8 mouse cellular contexts compared by ENCODE assay signal in genomic region chr10:62216595-62216994, GRCm38 (mm10). TPM values are rescaled to one million over a fixed set of nuclear protein-coding genes. Genes with fewer than 3 reads are reported as not detected.
DNase-seq lines count a peak whose midpoint lies in the region; ATAC-seq and TF ChIP-seq lines count a peak whose summit lies in the region.
"Had no signal": no experiment of that assay in that cellular context is flagged by ENCODE, and none has a peak within 500 bp of the region (broad histone marks: within the 10 kb centered on the region; RNA-seq: fewer than 3 reads in every experiment).

No protein-coding gene starts in this region.

- H3K9me3 ChIP-seq in MEL (replicated peaks; ENCODE audit: insufficient read depth, low read length): no peaks in the 10 kb centered on the region
- no peaks in the 10 kb centered on the region for H3K9me3 ChIP-seq in midbrain, embryonic 16.5 days (replicated peaks; ENCODE audit: control insufficient read depth, low read length, poor library complexity, severe bottlenecking)

- peak; percentile 53; the same call in 1 of the 2 replicates for ATAC-seq in erythroid progenitor cell, adult 5-6 weeks (replicated peaks; ENCODE audit: low FRiP score, poor library complexity, severe bottlenecking)
- no peak for ATAC-seq in midbrain, embryonic 16.5 days

- WGBS in midbrain, embryonic 16.5 days: 41% methylated on average over 5 of the region's 5 CpGs

- H3K27me3 ChIP-seq in MEL (ENCODE audit: control insufficient read depth in 1 of 2, insufficient read depth in 2 of 2, low read length in 2 of 2): no peaks in the 10 kb centered on the region
- H3K27me3 ChIP-seq in midbrain, embryonic 16.5 days (ENCODE audit: control insufficient read depth, insufficient read depth, low read depth, low read length): no peaks in the 10 kb centered on the region

- TF ChIP-seq RAD21 in MEL (IDR thresholded peaks at IDR 0.05; ENCODE audit: low read depth, low read length): no peak

- peak overlapping the region; percentile 100 for H3K27ac ChIP-seq in MEL (ENCODE audit: control insufficient read depth, low read depth, low read length)
- H3K27ac ChIP-seq in midbrain, embryonic 16.5 days (ENCODE audit: low read length): peak overlapping the region; percentile 56; the same call in 1 of the 2 replicates
- H3K27ac ChIP-seq: macrophage had no signal

- peaks cover 1% of the 10 kb centered on the region; the same call in 1 of the 2 replicates for H3K79me2 ChIP-seq in MEL (ENCODE audit: control insufficient read depth, insufficient read depth, low read length, poor library complexity)

- H3K4me2 ChIP-seq in midbrain, embryonic 16.5 days (ENCODE audit: low read length): no peak overlapping the region

- H3K4me3 ChIP-seq in MEL (ENCODE audit: control insufficient read depth in 1 of 2, insufficient read depth in 1 of 2, low read depth in 2 of 2, low read length in 2 of 2): peak overlapping the region in 1 of 2 experiments; percentile 62; a peak in 1 of 4 replicates
- H3K4me3 ChIP-seq in midbrain, embryonic 16.5 days (ENCODE audit: low read depth, low read length): no peak overlapping the region

- TF ChIP-seq CTCF in MEL (IDR thresholded peaks at IDR 0.05 in 2 of 3, conservative IDR thresholded peaks at IDR 0.05 in 1 of 3; ENCODE audit: control insufficient read depth in 1 of 3, insufficient read depth in 1 of 3, low read depth in 2 of 3, low read length in 3 of 3, poor library complexity in 1 of 3, severe bottlenecking in 1 of 3): no peak

- TF ChIP-seq POLR2A in MEL (IDR thresholded peaks at IDR 0.05; ENCODE audit: control insufficient read depth in 1 of 2, insufficient read depth in 1 of 2, low read depth in 1 of 2, low read length in 2 of 2, poor library complexity in 1 of 2): no peak

- peaks cover 0 to 21% of the 10 kb centered on the region in 2 experiments; a peak in 2 of 4 replicates for H3K36me3 ChIP-seq in MEL (ENCODE audit: control insufficient read depth in 1 of 2, insufficient read depth in 2 of 2, low read length in 2 of 2)
- no peaks in the 10 kb centered on the region for H3K36me3 ChIP-seq in midbrain, embryonic 16.5 days (ENCODE audit: control insufficient read depth, insufficient read depth, low read length)

- H3K9ac ChIP-seq in MEL (ENCODE audit: control insufficient read depth, low read depth, low read length, poor library complexity, severe bottlenecking): peak overlapping the region; percentile 83
- H3K9ac ChIP-seq in midbrain, embryonic 16.5 days (ENCODE audit: low read depth, low read length): no peak overlapping the region

- peak; percentile 74 for DNase-seq in MEL (ENCODE audit: low read depth, low spot score)
- DNase-seq in Muller cell, postnatal 12 days (ENCODE audit: inconsistent ontology term): peak; percentile 81
- peak; percentile 68 for DNase-seq in kidney, postnatal 10 days
- no peak for DNase-seq in gastrocnemius, postnatal 14 days
- DNase-seq in urinary bladder, postnatal 36 days (ENCODE audit: low spot score in 2 of 2): no peak

- peaks cover 8 to 49% of the 10 kb centered on the region in 2 experiments for H3K4me1 ChIP-seq in MEL (ENCODE audit: control insufficient read depth in 1 of 2, insufficient read depth in 2 of 2, low read length in 2 of 2)
- no peaks in the 10 kb centered on the region for H3K4me1 ChIP-seq in midbrain, embryonic 16.5 days (ENCODE audit: control insufficient read depth, insufficient read depth, low read length)

- peak; percentile 80 to 89 for TF ChIP-seq EP300 in MEL (IDR thresholded peaks at IDR 0.05; ENCODE audit: low read depth in 1 of 2, low read length in 2 of 2)

- intact Hi-C loops in gastrocnemius, postnatal 14 days (cut with DNase I; ENCODE audit: low total_unique reads): no loop called here

TF ChIP-seq in MEL, 35 proteins besides CTCF, POLR2A, EP300 and RAD21:
- TF ChIP-seq ZC3H11A (IDR thresholded peaks at IDR 0.05; ENCODE audit: low read depth, low read length): no peak
- peak; percentile 56; the same call in 1 of the 2 replicates for TF ChIP-seq MEF2A (IDR thresholded peaks at IDR 0.05; ENCODE audit: extremely low read depth, insufficient replicate concordance, low read depth, low read length, poor library complexity, severe bottlenecking)
- TF ChIP-seq MAZ (IDR thresholded peaks at IDR 0.05; ENCODE audit: low read depth, low read length): peak; percentile 50; the same call in 1 of the 2 replicates
- no peak for TF ChIP-seq UBTF (IDR thresholded peaks at IDR 0.05; ENCODE audit: borderline replicate concordance, insufficient read depth, low read depth, low read length)
- TF ChIP-seq MYB (IDR thresholded peaks at IDR 0.05; ENCODE audit: low read depth, low read length): no peak
- TF ChIP-seq HCFC1 (IDR thresholded peaks at IDR 0.05; ENCODE audit: low read depth, low read length): no peak
- TF ChIP-seq JUND (IDR thresholded peaks at IDR 0.05; ENCODE audit: low read depth, low read length): no peak
- no peak for TF ChIP-seq KAT2A (conservative IDR thresholded peaks at IDR 0.05; ENCODE audit: low read depth, low read length)
- peak; percentile 67 for TF ChIP-seq TAL1 (IDR thresholded peaks at IDR 0.05; ENCODE audit: low read length)
- no peak for TF ChIP-seq ZKSCAN1 (IDR thresholded peaks at IDR 0.05; ENCODE audit: low read depth, low read length)
- peak; percentile 82 for TF ChIP-seq ZNF384 (IDR thresholded peaks at IDR 0.05; ENCODE audit: low read depth, low read length)
- no peak for TF ChIP-seq GABPA (IDR thresholded peaks at IDR 0.05; ENCODE audit: low read depth, low read length)
- no peak for TF ChIP-seq NRF1 (IDR thresholded peaks at IDR 0.05; ENCODE audit: insufficient read depth, low read depth, low read length, poor library complexity, severe bottlenecking)
- peak; percentile 83 for TF ChIP-seq GATA1 (IDR thresholded peaks at IDR 0.05; ENCODE audit: low read depth, low read length)
- TF ChIP-seq TBP (IDR thresholded peaks at IDR 0.05; ENCODE audit: low read depth, low read length): peak; percentile 78; the same call in 1 of the 2 replicates
- no peak for TF ChIP-seq CHD1 (IDR thresholded peaks at IDR 0.05; ENCODE audit: low read depth, low read length)
- TF ChIP-seq CHD2 (IDR thresholded peaks at IDR 0.05; ENCODE audit: low read length): peak; percentile 32; the same call in 1 of the 2 replicates
- no peak for TF ChIP-seq ELF1 (IDR thresholded peaks at IDR 0.05; ENCODE audit: low read depth, low read length)
- TF ChIP-seq BHLHE40 (IDR thresholded peaks at IDR 0.05; ENCODE audit: borderline replicate concordance, low read depth, low read length): peak; percentile 69
- no peak for TF ChIP-seq E2F4 (IDR thresholded peaks at IDR 0.05; ENCODE audit: borderline replicate concordance, low read depth, low read length)
- TF ChIP-seq ETS1 (IDR thresholded peaks at IDR 0.05; ENCODE audit: low read depth, low read length): peak; percentile 82
- TF ChIP-seq TCF12 (IDR thresholded peaks at IDR 0.05; ENCODE audit: low read depth, low read length): peak; percentile 88
- peak; percentile 57 for TF ChIP-seq RCOR1 (IDR thresholded peaks at IDR 0.05; ENCODE audit: low read depth, low read length)

RNA-seq across cellular contexts. Expression of gene Tspan15, which starts 14.5 kb away (rescaled TPM):
- total RNA-seq in MEL (2012; rRNA removed): 0.23 and 0.52 TPM in 2 replicates
- 1 to 10 TPM in 1 of 2 experiments, not detected in 1; 2.2 TPM for polyA plus RNA-seq in MEL (2012; ENCODE audit: insufficient read depth in 1 of 2, insufficient read length in 2 of 2, low read depth in 1 of 2, low replicate concordance in 2 of 2, missing spikeins in 1 of 2)
- 0.36 and 5.4 TPM in 2 replicates for total RNA-seq in erythroid progenitor cell, adult 5-6 weeks (2015; ENCODE audit: low replicate concordance)
- total RNA-seq in erythroid progenitor cell, adult 5-6 weeks (2017; ENCODE audit: low replicate concordance): 0.77 and 9.4 TPM in 2 replicates
- polyA plus RNA-seq in midbrain, embryonic 16.5 days (2015; fragmentation: Nextera tagmentation; extraction: Ambion mirVana): 19.4 and 23.2 TPM in 2 replicates
- total RNA-seq in gastrocnemius, postnatal 14 days (2021): 10 to 100 TPM; 11.4 TPM
- polyA plus RNA-seq: macrophage had no signal

RNA-seq across cellular contexts. Expression of gene Tacr2, which starts 35.6 kb away (rescaled TPM):
- not detected in 2 replicates for total RNA-seq in MEL (2012; rRNA removed)
- under 1 TPM in 1 of 2 experiments, not detected in 1; 0.06 TPM for polyA plus RNA-seq in MEL (2012; ENCODE audit: insufficient read depth in 1 of 2, insufficient read length in 2 of 2, low read depth in 1 of 2, low replicate concordance in 2 of 2, missing spikeins in 1 of 2)
- total RNA-seq in erythroid progenitor cell, adult 5-6 weeks (2015; ENCODE audit: low replicate concordance): not detected in 2 replicates
- total RNA-seq in erythroid progenitor cell, adult 5-6 weeks (2017; ENCODE audit: low replicate concordance): not detected in 2 replicates
- not detected in 2 replicates for polyA plus RNA-seq in midbrain, embryonic 16.5 days (2015; fragmentation: Nextera tagmentation; extraction: Ambion mirVana)
- not detected for total RNA-seq in gastrocnemius, postnatal 14 days (2021)
- polyA plus RNA-seq: macrophage had no signal

Comparison
In these comparisons a context has a peak if more than half of its experiments do, and no peak if none do; other contexts are left out.
1. DNase-seq: peak in MEL (single experiment), Muller cell, postnatal 12 days (single experiment) and kidney, postnatal 10 days (single experiment); none in gastrocnemius, postnatal 14 days (single experiment) and urinary bladder, postnatal 36 days (0 of 2).